Mouse (Mus musculus) lung, embryonic 15.5 days (tissue): Measurements from ENCODE around the gene Tex36. TPM values are rescaled to one million over a fixed set of nuclear protein-coding genes. Genes with fewer than 3 reads are reported as not detected.

Experiments used
- ATAC-seq: fragments of 200-750 bp; cut with Nextera tagmentation; 2 replicates; pipeline ENCODE4 v1.8.0; 2017; ENCODE audit warnings: moderate number of reproducible peaks, borderline replicate concordance; ENCODE audit not compliant: low FRiP score, low TSS enrichment; ENCODE audit errors: extremely low read depth
- H3K27ac ChIP-seq: fragments of 300-500 bp; sonication (generic); 2 replicates; pipeline ENCODE4 v1.5.1; 2015; ENCODE audit warnings: moderate library complexity, mild to moderate bottlenecking, inconsistent platforms
- H3K27me3 ChIP-seq: fragments of 300-500 bp; sonication (generic); 2 replicates; pipeline ENCODE4 v1.6.1; 2015; ENCODE audit warnings: inconsistent platforms
- H3K36me3 ChIP-seq: fragments of 300-500 bp; sonication (generic); 2 replicates; pipeline ENCODE4 v1.6.1; 2015; ENCODE audit warnings: inconsistent platforms
- H3K4me1 ChIP-seq: fragments of 300-500 bp; sonication (generic); 2 replicates; pipeline ENCODE4 v1.6.1; 2015; ENCODE audit warnings: inconsistent platforms
- H3K4me2 ChIP-seq: fragments of 300-500 bp; sonication (generic); 2 replicates; pipeline ENCODE4 v1.6.1; 2015; ENCODE audit warnings: inconsistent platforms, mild to moderate bottlenecking, moderate library complexity
- H3K4me3 ChIP-seq: fragments of 300-500 bp; sonication (generic); 2 replicates; pipeline ENCODE4 v1.5.1; 2015; ENCODE audit warnings: mild to moderate bottlenecking, inconsistent platforms
- H3K9ac ChIP-seq: fragments of 300-500 bp; sonication (generic); 2 replicates; pipeline ENCODE4 v1.6.1; 2015; ENCODE audit warnings: inconsistent platforms
- H3K9me3 ChIP-seq: fragments of 300-500 bp; sonication (generic); 2 replicates; pipeline ENCODE4 v1.6.1; 2016; ENCODE audit warnings: inconsistent platforms
- WGBS: fragments of 180-500 bp; shearing (Covaris S2); methylation state at CpG from one replicate; pipeline ENCODE4 v1.1.7; 2015; 5-methylcytosine and 5-hydroxymethylcytosine counted together
- polyA plus RNA-seq: library from polyadenylated mRNA; unstranded; fragments of >200 nt; fragmentation: Nextera tagmentation; extraction: Ambion mirVana; gene quantifications from 2 replicates; pipeline ENCODE4 v1.2.1, GENCODE M21; 2015

Tex36 gene
- polyA plus RNA-seq: not detected in 2 replicates

GRCm38 (mm10) chr7:133602058-133602457, at the start of gene Tex36:
Tex36 (minus strand) TSS chr7:133602158.
- Histone ChIP-seq H3K4me3 (no peak within 1 kb of the TSS), H3K36me3 (no peaks in the 10 kb centered on the region), H3K4me2 (no peak within 1 kb of the TSS), H3K9me3 (no peaks in the 10 kb centered on the region), H3K9ac (no peak within 1 kb of the TSS), H3K27me3 (no peaks in the 10 kb centered on the region), H3K27ac (no peak within 1 kb of the TSS), H3K4me1 (no peaks in the 10 kb centered on the region)
- WGBS: 63% methylated on average over 2 of the region's 2 CpGs
- no peak for ATAC-seq

- Histone ChIP-seq H3K9me3 (no peaks in the 10 kb centered on the region), H3K27ac (no peak overlapping the region), H3K9ac (no peak overlapping the region), H3K4me3 (no peak overlapping the region), H3K4me1 (no peaks in the 10 kb centered on the region), H3K27me3 (no peaks in the 10 kb centered on the region), H3K4me2 (no peak overlapping the region), H3K36me3 (peaks cover 84% of the 10 kb centered on the region)
- no peak for ATAC-seq
- WGBS: 87% methylated on average over 6 of the region's 6 CpGs
Measured at GRCm38 (mm10) chr7:133645716-133646115, 43.8 kb upstream of the Tex36 start.

- Histone ChIP-seq H3K36me3 (peaks cover 36% of the 10 kb centered on the region), H3K4me1 (peaks cover 11% of the 10 kb centered on the region), H3K4me2 (peak overlapping the region; percentile 71), H3K27ac (no peak overlapping the region), H3K27me3 (no peaks in the 10 kb centered on the region), H3K9ac (no peak overlapping the region), H3K4me3 (peak overlapping the region; percentile 92), H3K9me3 (no peaks in the 10 kb centered on the region)
- no peak for ATAC-seq
- 85% methylated on average over 13 of the region's 13 CpGs for WGBS
Measured at GRCm38 (mm10) chr7:133638821-133639220, 36.9 kb upstream of the Tex36 start.

GRCm38 (mm10) chr7:133638306-133638705, 36.3 kb upstream of the Tex36 start:
- peak overlapping the region; percentile 86; the same call in 1 of the 2 replicates for H3K27ac ChIP-seq
- H3K36me3 ChIP-seq: peaks cover 31% of the 10 kb centered on the region
- peak overlapping the region; percentile 95 for H3K9ac ChIP-seq
- H3K9me3 ChIP-seq: no peaks in the 10 kb centered on the region
- no peaks in the 10 kb centered on the region for H3K27me3 ChIP-seq
- no peak for ATAC-seq
- H3K4me2 ChIP-seq: peak overlapping the region; percentile 71
- 5% methylated on average over 13 of the region's 13 CpGs for WGBS
- H3K4me3 ChIP-seq: peak overlapping the region; percentile 92
- H3K4me1 ChIP-seq: peaks cover 11% of the 10 kb centered on the region

- Histone ChIP-seq H3K9me3 (no peaks in the 10 kb centered on the region), H3K9ac (peak within 1 kb of the TSS; percentile 95), H3K27me3 (no peaks in the 10 kb centered on the region), H3K36me3 (peaks cover 25% of the 10 kb centered on the region), H3K4me1 (peaks cover 11% of the 10 kb centered on the region), H3K4me3 (peak within 1 kb of the TSS; percentile 92), H3K27ac (peak within 1 kb of the TSS; percentile 90), H3K4me2 (peak within 1 kb of the TSS; percentile 85)
- ATAC-seq: peak; percentile 99
- WGBS: under 1% methylated on average over 81 of the region's 81 CpGs
Measured at GRCm38 (mm10) chr7:133637361-133638305, 35.7 kb upstream of the Tex36 start, which contains the start of gene Edrf1. Edrf1 (plus strand) TSS chr7:133637543.

- 3% methylated on average over 21 of the region's 21 CpGs for WGBS
- peak overlapping the region; percentile 67 for H3K9ac ChIP-seq
- H3K27ac ChIP-seq: peak overlapping the region; percentile 90
- H3K9me3 ChIP-seq: no peaks in the 10 kb centered on the region
- H3K4me1 ChIP-seq: peaks cover 11% of the 10 kb centered on the region
- no peaks in the 10 kb centered on the region for H3K27me3 ChIP-seq
- H3K36me3 ChIP-seq: peaks cover 18% of the 10 kb centered on the region
- H3K4me3 ChIP-seq: peak overlapping the region; percentile 92
- H3K4me2 ChIP-seq: peak overlapping the region; percentile 85
- peak; percentile 23 for ATAC-seq
Measured at GRCm38 (mm10) chr7:133636738-133637352, 34.9 kb upstream of the Tex36 start.

GRCm38 (mm10) chr7:133634932-133635650, 33.1 kb upstream of the Tex36 start:
- H3K27me3 ChIP-seq: no peaks in the 10 kb centered on the region
- no peaks in the 10 kb centered on the region for H3K9me3 ChIP-seq
- no peak overlapping the region for H3K9ac ChIP-seq
- H3K36me3 ChIP-seq: peaks cover 5% of the 10 kb centered on the region
- peaks cover 11% of the 10 kb centered on the region for H3K4me1 ChIP-seq
- ATAC-seq: no peak
- no peak overlapping the region for H3K4me2 ChIP-seq
- no peak overlapping the region for H3K27ac ChIP-seq
- WGBS: 40% methylated on average over 12 of the region's 12 CpGs
- H3K4me3 ChIP-seq: no peak overlapping the region

GRCm38 (mm10) chr7:133632476-133632875, 30.5 kb upstream of the Tex36 start:
- 25% methylated on average over 2 of the region's 2 CpGs for WGBS
- Histone ChIP-seq H3K9ac (no peak overlapping the region), H3K36me3 (no peaks in the 10 kb centered on the region), H3K9me3 (no peaks in the 10 kb centered on the region), H3K4me1 (0 out of 2 replicates have a peak, but pooled peaks cover 5% of the 10 kb centered on the region), H3K27ac (no peak overlapping the region), H3K27me3 (no peaks in the 10 kb centered on the region), H3K4me3 (no peak overlapping the region), H3K4me2 (no peak overlapping the region)
- ATAC-seq: no peak

- no peak overlapping the region for H3K9ac ChIP-seq
- no peaks in the 10 kb centered on the region for H3K36me3 ChIP-seq
- no peak overlapping the region for H3K4me3 ChIP-seq
- no peak for ATAC-seq
- WGBS: 67% methylated on average over 5 of the region's 5 CpGs
- H3K4me1 ChIP-seq: 0 out of 2 replicates have a peak, but pooled peaks cover 7% of the 10 kb centered on the region
- H3K27ac ChIP-seq: no peak overlapping the region
- no peaks in the 10 kb centered on the region for H3K9me3 ChIP-seq
- H3K27me3 ChIP-seq: no peaks in the 10 kb centered on the region
- no peak overlapping the region for H3K4me2 ChIP-seq
Measured at GRCm38 (mm10) chr7:133630821-133631220, 28.9 kb upstream of the Tex36 start.

GRCm38 (mm10) chr7:133627184-133627936, 25.4 kb upstream of the Tex36 start:
- H3K4me1 ChIP-seq: 0 out of 2 replicates have a peak, but pooled peaks cover 7% of the 10 kb centered on the region
- no peak overlapping the region for H3K4me3 ChIP-seq
- H3K4me2 ChIP-seq: 0 out of 2 replicates have a peak overlapping the region, but pooled peaks have one; percentile 0
- peak overlapping the region; percentile 7; the same call in 1 of the 2 replicates for H3K27ac ChIP-seq
- no peak overlapping the region for H3K9ac ChIP-seq
- no peaks in the 10 kb centered on the region for H3K27me3 ChIP-seq
- 26% methylated on average over 14 of the region's 14 CpGs for WGBS
- no peaks in the 10 kb centered on the region for H3K9me3 ChIP-seq
- H3K36me3 ChIP-seq: no peaks in the 10 kb centered on the region
- ATAC-seq: peak; percentile 86

- ATAC-seq: no peak
- Histone ChIP-seq H3K27me3 (no peaks in the 10 kb centered on the region), H3K4me2 (no peak overlapping the region), H3K9ac (no peak overlapping the region), H3K4me3 (no peak overlapping the region), H3K36me3 (no peaks in the 10 kb centered on the region), H3K9me3 (no peaks in the 10 kb centered on the region), H3K4me1 (peaks cover 10% of the 10 kb centered on the region; the same call in 1 of the 2 replicates), H3K27ac (no peak overlapping the region)
- 77% methylated on average over 5 of the region's 5 CpGs for WGBS
Measured at GRCm38 (mm10) chr7:133623226-133623625, 21.3 kb upstream of the Tex36 start.
